Mouse (Mus musculus): ENCODE measurements at regions not wholly inside any gene's neighbourhood (a gene's known extent, or its start where the extent isn't known, plus 50 kb on each side); places are given as distances from the start of the nearest gene placed in this dataset.

DNA sequence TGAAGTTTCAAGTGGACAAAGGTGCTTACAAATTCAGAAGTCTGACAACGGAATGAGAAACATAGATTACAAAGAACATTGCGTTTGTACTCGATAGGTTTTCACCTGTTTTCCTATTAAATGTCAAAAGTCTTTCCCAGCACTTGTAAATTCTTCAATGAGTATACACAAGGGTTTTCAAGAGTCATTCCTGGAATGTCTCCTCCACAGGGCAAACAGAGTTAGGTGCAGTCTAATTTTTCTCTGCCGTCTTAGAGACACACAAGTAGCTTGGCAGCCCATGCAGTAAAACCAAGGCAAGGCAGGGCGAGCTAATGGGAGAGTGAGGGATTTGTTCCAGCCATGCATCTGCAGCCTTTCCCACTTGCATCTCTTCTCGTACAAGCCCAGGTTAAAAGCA is 516.6 kb upstream of the Atp11b start:
- Histone ChIP-seq H3K27me3 (ENCODE audit: control insufficient read depth, insufficient read depth, low read length) (no peaks in the 10 kb centered on the region), H3K4me1 (ENCODE audit: control insufficient read depth, insufficient read depth, low read length) (no peaks in the 10 kb centered on the region), H3K4me2 (ENCODE audit: low read depth, low read length) (no peak overlapping the region), H3K36me3 (ENCODE audit: control insufficient read depth, insufficient read depth) (no peaks in the 10 kb centered on the region), H3K27ac (ENCODE audit: low read length) (no peak overlapping the region), H3K9me3 (replicated peaks; ENCODE audit: control insufficient read depth, low read length) (no peaks in the 10 kb centered on the region), H3K9ac (ENCODE audit: low read length) (no peak overlapping the region), H3K4me3 (ENCODE audit: low read length) (no peak overlapping the region)
- WGBS = 76% methylated on average over 6 of the region's 6 CpGs
- ATAC-seq (replicated peaks; ENCODE audit: extremely low read depth, insufficient read depth, low FRiP score) = no peak

GRCm38 (mm10) chr3:35242349-35242748 is 511.6 kb upstream of the Atp11b start:
- Histone ChIP-seq H3K4me1 (ENCODE audit: control insufficient read depth, insufficient read depth, low read length) (no peaks in the 10 kb centered on the region), H3K4me3 (ENCODE audit: low read length) (no peak overlapping the region), H3K36me3 (ENCODE audit: control insufficient read depth, insufficient read depth) (no peaks in the 10 kb centered on the region), H3K27me3 (ENCODE audit: control insufficient read depth, insufficient read depth, low read length) (no peaks in the 10 kb centered on the region), H3K4me2 (ENCODE audit: low read depth, low read length) (no peak overlapping the region), H3K9ac (ENCODE audit: low read length) (no peak overlapping the region), H3K9me3 (replicated peaks; ENCODE audit: control insufficient read depth, low read length) (no peaks in the 10 kb centered on the region), H3K27ac (ENCODE audit: low read length) (no peak overlapping the region)
- WGBS = 40% methylated on average over 6 of the region's 6 CpGs
- ATAC-seq (replicated peaks; ENCODE audit: extremely low read depth, insufficient read depth, low FRiP score) = no peak

GRCm38 (mm10) chr3:35242871-35243529 is 510.9 kb upstream of the Atp11b start:
- Histone ChIP-seq H3K36me3 (ENCODE audit: control insufficient read depth, insufficient read depth) (no peaks in the 10 kb centered on the region), H3K4me3 (ENCODE audit: low read length) (no peak overlapping the region), H3K9ac (ENCODE audit: low read length) (no peak overlapping the region), H3K4me1 (ENCODE audit: control insufficient read depth, insufficient read depth, low read length) (no peaks in the 10 kb centered on the region), H3K27ac (ENCODE audit: low read length) (no peak overlapping the region), H3K27me3 (ENCODE audit: control insufficient read depth, insufficient read depth, low read length) (no peaks in the 10 kb centered on the region), H3K9me3 (replicated peaks; ENCODE audit: control insufficient read depth, low read length) (no peaks in the 10 kb centered on the region), H3K4me2 (ENCODE audit: low read depth, low read length) (no peak overlapping the region)
- ATAC-seq (replicated peaks; ENCODE audit: extremely low read depth, insufficient read depth, low FRiP score) = no peak
- WGBS = 67% methylated on average over 10 of the region's 10 CpGs

GRCm38 (mm10) chr3:35245003-35245402 is 508.9 kb upstream of the Atp11b start:
- H3K4me3 ChIP-seq (ENCODE audit: low read length) = no peak overlapping the region
- ATAC-seq (replicated peaks; ENCODE audit: extremely low read depth, insufficient read depth, low FRiP score) = no peak
- H3K36me3 ChIP-seq (ENCODE audit: control insufficient read depth, insufficient read depth) = no peaks in the 10 kb centered on the region
- no peaks in the 10 kb centered on the region for H3K4me1 ChIP-seq (ENCODE audit: control insufficient read depth, insufficient read depth, low read length)
- no peaks in the 10 kb centered on the region for H3K27me3 ChIP-seq (ENCODE audit: control insufficient read depth, insufficient read depth, low read length)
- H3K9me3 ChIP-seq (replicated peaks; ENCODE audit: control insufficient read depth, low read length) = no peaks in the 10 kb centered on the region
- 47% methylated on average over 8 of the region's 8 CpGs for WGBS
- H3K27ac ChIP-seq (ENCODE audit: low read length) = no peak overlapping the region
- H3K9ac ChIP-seq (ENCODE audit: low read length) = no peak overlapping the region
- no peak overlapping the region for H3K4me2 ChIP-seq (ENCODE audit: low read depth, low read length)

GRCm38 (mm10) chr3:35245946-35246665 is 507.8 kb upstream of the Atp11b start:
- 74% methylated on average over 10 of the region's 10 CpGs for WGBS

DNA sequence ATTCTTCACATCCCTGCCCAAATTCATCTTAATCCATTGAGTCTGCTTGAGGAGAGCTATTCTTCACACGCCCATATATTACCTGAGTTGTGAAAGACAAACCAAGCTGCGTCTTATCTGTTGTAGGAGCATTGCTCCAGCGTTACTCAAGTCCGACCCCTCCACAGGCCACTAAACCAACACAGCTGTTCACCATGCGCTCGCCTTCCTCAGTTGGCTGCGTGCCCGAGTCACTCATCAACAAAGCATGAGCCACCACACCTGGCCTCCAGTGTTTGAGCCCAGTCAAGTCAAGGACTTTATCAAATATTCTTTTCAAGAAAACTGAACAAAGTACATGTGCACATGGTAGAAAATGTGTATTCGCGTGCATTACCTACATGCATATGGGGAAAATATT is 504.7 kb upstream of the Atp11b start:
- H3K9ac ChIP-seq (ENCODE audit: low read length) = no peak overlapping the region
- H3K4me1 ChIP-seq (ENCODE audit: control insufficient read depth, insufficient read depth, low read length) = no peaks in the 10 kb centered on the region
- 56% methylated on average over 10 of the region's 10 CpGs for WGBS
- H3K27me3 ChIP-seq (ENCODE audit: control insufficient read depth, insufficient read depth, low read length) = no peaks in the 10 kb centered on the region
- no peak overlapping the region for H3K4me3 ChIP-seq (ENCODE audit: low read length)
- no peaks in the 10 kb centered on the region for H3K36me3 ChIP-seq (ENCODE audit: control insufficient read depth, insufficient read depth)
- no peaks in the 10 kb centered on the region for H3K9me3 ChIP-seq (replicated peaks; ENCODE audit: control insufficient read depth, low read length)
- no peak overlapping the region for H3K4me2 ChIP-seq (ENCODE audit: low read depth, low read length)
- no peak overlapping the region for H3K27ac ChIP-seq (ENCODE audit: low read length)
- ATAC-seq (replicated peaks; ENCODE audit: extremely low read depth, insufficient read depth, low FRiP score) = peak; percentile 49; the same call in 1 of the 2 replicates

More at GRCm38 (mm10) chr3:35245946-35246665, 507.8 kb upstream of the Atp11b start:
- H3K4me2 ChIP-seq (ENCODE audit: low read depth, low read length) = no peak overlapping the region
- no peaks in the 10 kb centered on the region for H3K27me3 ChIP-seq (ENCODE audit: control insufficient read depth, insufficient read depth, low read length)
- no peak overlapping the region for H3K27ac ChIP-seq (ENCODE audit: low read length)
- no peaks in the 10 kb centered on the region for H3K36me3 ChIP-seq (ENCODE audit: control insufficient read depth, insufficient read depth)
- H3K9me3 ChIP-seq (replicated peaks; ENCODE audit: control insufficient read depth, low read length) = no peaks in the 10 kb centered on the region
- ATAC-seq (replicated peaks; ENCODE audit: extremely low read depth, insufficient read depth, low FRiP score) = no peak
- no peak overlapping the region for H3K9ac ChIP-seq (ENCODE audit: low read length)
- H3K4me3 ChIP-seq (ENCODE audit: low read length) = no peak overlapping the region
- H3K4me1 ChIP-seq (ENCODE audit: control insufficient read depth, insufficient read depth, low read length) = no peaks in the 10 kb centered on the region

DNA sequence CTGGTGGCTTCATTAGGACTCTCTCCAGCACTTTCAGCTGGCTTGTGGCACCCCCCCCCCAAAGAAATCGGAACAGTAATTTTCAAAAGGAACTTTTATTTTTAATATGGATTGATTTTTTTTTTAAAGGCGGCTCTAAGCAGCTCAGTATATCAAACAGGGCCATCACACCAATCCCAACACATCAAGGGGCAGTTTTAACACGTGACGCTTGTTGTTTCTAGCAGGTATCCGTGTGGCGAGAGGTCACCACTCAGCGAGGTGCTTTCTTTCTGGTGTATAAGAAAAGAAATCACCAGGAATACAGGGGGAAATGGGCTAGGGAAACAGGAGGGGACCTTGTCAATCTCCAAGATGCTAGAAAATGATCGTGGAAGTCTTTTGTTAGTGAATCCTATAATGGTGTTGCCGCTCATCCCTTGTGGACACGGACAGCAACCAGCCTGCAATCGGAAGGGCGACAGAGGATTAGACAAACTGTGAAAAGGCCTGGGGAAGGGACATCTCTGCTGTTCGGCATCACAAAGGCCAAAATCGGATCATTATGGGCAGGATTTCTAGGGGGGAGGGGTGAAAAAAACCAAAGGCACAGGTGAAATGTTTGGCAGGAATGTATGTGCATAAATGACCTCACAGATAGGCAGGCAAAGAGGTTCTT is 503.7 kb upstream of the Atp11b start:
- no peak overlapping the region for H3K9ac ChIP-seq (ENCODE audit: low read length)
- H3K27ac ChIP-seq (ENCODE audit: low read length) = no peak overlapping the region
- no peaks in the 10 kb centered on the region for H3K36me3 ChIP-seq (ENCODE audit: control insufficient read depth, insufficient read depth)
- no peaks in the 10 kb centered on the region for H3K27me3 ChIP-seq (ENCODE audit: control insufficient read depth, insufficient read depth, low read length)
- no peak for ATAC-seq (replicated peaks; ENCODE audit: extremely low read depth, insufficient read depth, low FRiP score)
- WGBS = 74% methylated on average over 14 of the region's 14 CpGs
- no peaks in the 10 kb centered on the region for H3K4me1 ChIP-seq (ENCODE audit: control insufficient read depth, insufficient read depth, low read length)
- no peak overlapping the region for H3K4me3 ChIP-seq (ENCODE audit: low read length)
- H3K9me3 ChIP-seq (replicated peaks; ENCODE audit: control insufficient read depth, low read length) = no peaks in the 10 kb centered on the region
- H3K4me2 ChIP-seq (ENCODE audit: low read depth, low read length) = no peak overlapping the region

DNA sequence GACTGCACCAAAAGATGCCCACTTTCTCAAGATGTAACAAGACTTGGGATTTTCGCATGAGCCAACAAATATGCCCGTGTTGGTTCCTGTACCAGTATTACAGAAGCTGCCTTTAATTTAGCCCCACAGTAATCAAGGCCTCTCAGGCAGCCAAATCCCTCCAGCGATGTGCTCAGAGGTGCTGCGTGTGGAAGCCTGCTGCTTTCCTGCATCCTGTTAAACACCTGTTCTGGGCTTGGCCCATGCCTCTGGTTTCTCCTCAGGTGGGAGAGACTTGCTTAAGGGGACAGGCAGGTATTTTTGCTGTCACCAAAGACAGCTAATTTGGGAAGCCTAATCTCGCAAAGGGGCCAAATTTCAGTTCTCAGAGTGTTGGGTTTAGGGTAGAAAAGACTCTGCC is 500.0 kb upstream of the Atp11b start:
- H3K36me3 ChIP-seq (ENCODE audit: control insufficient read depth, insufficient read depth) = no peaks in the 10 kb centered on the region
- H3K27ac ChIP-seq (ENCODE audit: low read length) = no peak overlapping the region
- 74% methylated on average over 5 of the region's 5 CpGs for WGBS
- no peak overlapping the region for H3K4me3 ChIP-seq (ENCODE audit: low read length)
- no peak overlapping the region for H3K4me2 ChIP-seq (ENCODE audit: low read depth, low read length)
- no peaks in the 10 kb centered on the region for H3K27me3 ChIP-seq (ENCODE audit: control insufficient read depth, insufficient read depth, low read length)
- H3K9me3 ChIP-seq (replicated peaks; ENCODE audit: control insufficient read depth, low read length) = no peaks in the 10 kb centered on the region
- ATAC-seq (replicated peaks; ENCODE audit: extremely low read depth, insufficient read depth, low FRiP score) = no peak
- no peaks in the 10 kb centered on the region for H3K4me1 ChIP-seq (ENCODE audit: control insufficient read depth, insufficient read depth, low read length)
- no peak overlapping the region for H3K9ac ChIP-seq (ENCODE audit: low read length)

DNA sequence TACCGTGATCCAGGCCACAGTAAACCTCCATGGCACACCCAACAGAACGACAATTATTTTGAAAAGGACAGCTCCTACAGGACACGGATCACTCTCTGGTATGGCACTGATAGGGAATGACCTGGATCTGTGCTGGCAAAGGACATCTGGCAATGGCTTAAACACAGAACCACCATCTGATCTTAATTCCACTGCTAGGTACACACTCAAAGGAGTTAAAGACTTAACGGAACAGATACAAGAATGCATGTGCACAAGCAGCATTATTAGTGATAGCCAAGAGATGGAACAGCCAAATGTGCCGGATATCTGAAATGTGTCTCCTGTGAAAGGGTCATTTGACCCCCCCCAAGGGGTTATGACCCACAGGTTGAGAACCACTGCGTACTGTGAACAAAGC is 493.0 kb upstream of the Atp11b start:
- H3K36me3 ChIP-seq (ENCODE audit: control insufficient read depth, insufficient read depth) = no peaks in the 10 kb centered on the region
- H3K9ac ChIP-seq (ENCODE audit: low read length) = no peak overlapping the region
- H3K27ac ChIP-seq (ENCODE audit: low read length) = no peak overlapping the region
- H3K27me3 ChIP-seq (ENCODE audit: control insufficient read depth, insufficient read depth, low read length) = no peaks in the 10 kb centered on the region
- no peaks in the 10 kb centered on the region for H3K9me3 ChIP-seq (replicated peaks; ENCODE audit: control insufficient read depth, low read length)
- no peak for ATAC-seq (replicated peaks; ENCODE audit: extremely low read depth, insufficient read depth, low FRiP score)
- H3K4me1 ChIP-seq (ENCODE audit: control insufficient read depth, insufficient read depth, low read length) = no peaks in the 10 kb centered on the region
- H3K4me3 ChIP-seq (ENCODE audit: low read length) = no peak overlapping the region
- H3K4me2 ChIP-seq (ENCODE audit: low read depth, low read length) = no peak overlapping the region
- 79% methylated on average over 6 of the region's 6 CpGs for WGBS
